Mouse (Mus musculus) heart, adult 2 months (tissue): ENCODE data around the gene Rtn1. TPM values are rescaled to one million over a fixed set of nuclear protein-coding genes. Genes with fewer than 3 reads are reported as not detected.

Source experiments
- DNase-seq, 2 experiments: peaks; one replicate each; pipeline ENCODE4 v3.0.0; 2021
- H3K27ac ChIP-seq: fragments of 200-600 bp; 2 replicates; pipeline ENCODE4 v1.8.1; 2022
- H3K27me3 ChIP-seq: fragments of 200-500 bp; 2 replicates; pipeline ENCODE4 v1.6.1; 2012; ENCODE audit warnings: mild to moderate bottlenecking, low read length, inconsistent platforms, mixed read lengths; ENCODE audit not compliant: control insufficient read depth, insufficient read depth
- H3K36me3 ChIP-seq: fragments of 200-500 bp; 2 replicates; pipeline ENCODE4 v1.6.1; 2012; ENCODE audit warnings: low read length, inconsistent platforms; ENCODE audit not compliant: control insufficient read depth, insufficient read depth
- H3K4me1 ChIP-seq: fragments of 200-500 bp; 2 replicates; pipeline ENCODE4 v1.6.1; 2011; ENCODE audit warnings: low read length; ENCODE audit not compliant: control insufficient read depth, insufficient read depth
- H3K4me3 ChIP-seq: fragments of 200-600 bp; 2 replicates; pipeline ENCODE4 v1.8.1; 2022
- H3K79me2 ChIP-seq: fragments of 200-500 bp; replicated peaks from 2 replicates; pipeline ENCODE4 v1.6.1; 2012; ENCODE audit warnings: mild to moderate bottlenecking, inconsistent platforms, low read length, moderate library complexity, mixed read lengths; ENCODE audit not compliant: control insufficient read depth, insufficient read depth
- H3K9ac ChIP-seq: fragments of 200-500 bp; 2 replicates; pipeline ENCODE4 v1.6.1; 2012; ENCODE audit warnings: low read depth, mild to moderate bottlenecking, control low read depth, inconsistent platforms, low read length, mixed read lengths
- CTCF ChIP-seq: fragments of 200-600 bp; IDR thresholded peaks from 2 replicates; pipeline ENCODE4 v1.8.1; 2022; ENCODE audit warnings: antibody characterized with exemption, mild to moderate bottlenecking, moderate library complexity
- EP300 ChIP-seq: fragments of 200-500 bp; IDR thresholded peaks from 2 replicates; pipeline ENCODE4 v1.6.1; 2011; ENCODE audit warnings: low read depth, low read length, control low read depth; ENCODE audit not compliant: insufficient read depth
- POLR2A ChIP-seq: fragments of 200-500 bp; IDR thresholded peaks from 2 replicates; pipeline ENCODE4 v1.6.1; 2011; ENCODE audit warnings: mild to moderate bottlenecking, low read depth, low read length, control low read depth; ENCODE audit not compliant: insufficient read depth
- whole genome bisulfite sequencing: fragments of 180-500 bp; shearing (Covaris S2); methylation state at CpG from one replicate; pipeline ENCODE4 v1.1.7; 2018; 5-methylcytosine and 5-hydroxymethylcytosine counted together
- intact Hi-C: fragments of 180-260 bp; cut with DNase I; formaldehyde crosslinking; loops from one replicate; pipeline ENCODE4 v1.15.1; 2025
- polyA plus RNA-seq: library from polyadenylated mRNA; depleted of rRNA; stranded (reverse); fragments of >200 nt; gene quantifications from 2 replicates; pipeline ENCODE4 v1.2.3, GENCODE M21; 2012; rRNA removed
- total RNA-seq, 2 experiments: library from RNA; stranded (reverse); gene quantifications; 2 replicates each; pipeline ENCODE4 v1.2.3; 2021

The Rtn1 gene
- total and polyA plus RNA-seq, 3 experiments, result 2.9 to 3.8 (median 3.5) TPM

DNA sequence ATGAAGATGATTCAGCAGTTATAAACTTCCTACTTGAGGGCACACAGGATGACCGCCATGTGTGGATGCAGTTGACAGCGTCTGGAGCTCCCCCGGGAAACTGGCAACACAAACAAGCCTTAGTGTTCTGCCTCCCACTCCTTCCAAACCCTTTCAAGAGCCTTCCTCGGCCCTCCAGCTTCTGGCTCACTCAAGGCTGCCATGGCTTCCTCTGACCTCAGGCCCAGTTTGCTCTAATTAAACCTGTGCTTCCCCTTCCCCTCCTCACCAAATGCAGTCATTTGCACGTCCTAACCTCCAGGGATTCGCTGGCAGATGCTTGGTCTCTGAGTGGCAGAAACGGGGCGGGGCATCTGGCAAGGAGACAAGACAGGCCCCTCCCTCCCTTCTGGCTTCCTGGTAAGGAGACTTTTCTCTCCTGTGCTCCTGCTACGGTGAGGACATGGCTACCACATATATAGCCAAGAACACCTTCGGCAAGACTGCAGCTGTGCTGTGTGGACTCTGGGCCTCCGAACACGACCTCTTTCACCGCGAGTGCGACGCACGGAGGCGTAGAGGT is 210.8 kb downstream of the Rtn1 start:
- peak overlapping the region; percentile 10; the same call in 1 of the 2 replicates for H3K9ac ChIP-seq
- intact Hi-C loops, result no loop called here
- no peaks in the 10 kb centered on the region for H3K79me2 ChIP-seq
- H3K4me3 ChIP-seq, result no peak overlapping the region
- TF ChIP-seq EP300, result no peak
- no peak for TF ChIP-seq POLR2A
- H3K27ac ChIP-seq, result peak overlapping the region; percentile 52
- 42% methylated on average over 18 of the region's 18 CpGs for WGBS
- peak; percentile 38 to 46 for DNase-seq
- peaks cover 3% of the 10 kb centered on the region; the same call in 1 of the 2 replicates for H3K4me1 ChIP-seq
- no peaks in the 10 kb centered on the region for H3K36me3 ChIP-seq
- no peaks in the 10 kb centered on the region for H3K27me3 ChIP-seq

- no peak overlapping the region for H3K4me3 ChIP-seq
- DNase-seq, result no peak
- intact Hi-C loops, result no loop called here
These were observed 211.4 kb downstream of the Rtn1 start for GRCm38 (mm10) chr12:72197434-72197833.

DNA sequence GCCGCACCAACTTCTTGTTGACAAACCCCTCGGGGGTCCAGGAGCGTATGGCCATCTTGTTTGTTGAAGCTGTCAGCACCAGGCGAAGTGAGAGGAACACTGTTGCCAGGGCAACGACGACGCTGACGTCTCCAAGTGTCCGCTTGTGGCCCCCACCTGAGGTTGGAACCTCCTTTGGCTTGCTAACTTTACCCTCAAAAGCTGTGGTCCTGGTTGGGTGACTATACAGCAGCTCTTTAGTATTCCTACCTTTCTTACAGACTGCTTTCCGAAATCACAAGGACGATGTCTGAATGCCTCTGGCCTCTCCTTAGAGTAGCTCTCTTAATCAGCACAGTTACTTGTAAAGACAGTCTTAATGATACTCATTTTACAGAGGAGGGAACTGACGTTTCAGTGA is 223.9 kb downstream of the Rtn1 start, which contains the start of gene Ccdc175:
Gene Ccdc175 (minus strand): TSS at position 101 of the 400 bp plus-strand sequence.
- no peaks in the 10 kb centered on the region for H3K36me3 ChIP-seq
- no peak for DNase-seq
- WGBS, result 61% methylated on average over 12 of the region's 12 CpGs
- no peak within 1 kb of the TSS for H3K27ac ChIP-seq
- H3K27me3 ChIP-seq, result no peaks in the 10 kb centered on the region
- no peaks in the 10 kb centered on the region for H3K79me2 ChIP-seq
- H3K9ac ChIP-seq, result no peak within 1 kb of the TSS
- TF ChIP-seq POLR2A (no peak), CTCF (no peak), EP300 (no peak)
- no peak within 1 kb of the TSS for H3K4me3 ChIP-seq
- intact Hi-C loops, result no loop called here
- no peaks in the 10 kb centered on the region for H3K4me1 ChIP-seq

More at GRCm38 (mm10) chr12:72197434-72197833, 211.4 kb downstream of the Rtn1 start:
- Histone ChIP-seq H3K27me3 (no peaks in the 10 kb centered on the region), H3K36me3 (no peaks in the 10 kb centered on the region), H3K79me2 (no peaks in the 10 kb centered on the region), H3K4me1 (peaks cover 3% of the 10 kb centered on the region; the same call in 1 of the 2 replicates), H3K9ac (no peak overlapping the region), H3K27ac (peak overlapping the region; percentile 52)
- 32% methylated on average over 7 of the region's 7 CpGs for WGBS
- TF ChIP-seq CTCF (no peak), EP300 (no peak), POLR2A (no peak)

- H3K4me3 ChIP-seq, result no peak overlapping the region
- WGBS, result 63% methylated on average over 4 of the region's 4 CpGs
- H3K4me1 ChIP-seq, result no peaks in the 10 kb centered on the region
- no peaks in the 10 kb centered on the region for H3K36me3 ChIP-seq
- H3K27ac ChIP-seq, result no peak overlapping the region
- H3K27me3 ChIP-seq, result no peaks in the 10 kb centered on the region
- H3K79me2 ChIP-seq, result no peaks in the 10 kb centered on the region
- H3K9ac ChIP-seq, result no peak overlapping the region
- intact Hi-C loops, result no loop called here
- no peak for TF ChIP-seq EP300
- no peak for TF ChIP-seq CTCF
- TF ChIP-seq POLR2A, result no peak
- no peak for DNase-seq
These were observed 229.3 kb downstream of the Rtn1 start for GRCm38 (mm10) chr12:72179561-72179960.

- DNase-seq, result no peak
- WGBS, result 51% methylated on average over 3 of the region's 3 CpGs
- Histone ChIP-seq H3K79me2 (no peaks in the 10 kb centered on the region), H3K36me3 (no peaks in the 10 kb centered on the region), H3K4me1 (no peaks in the 10 kb centered on the region), H3K9ac (no peak overlapping the region), H3K27ac (no peak overlapping the region), H3K4me3 (no peak overlapping the region), H3K27me3 (no peaks in the 10 kb centered on the region)
- intact Hi-C loops, result no loop called here
- TF ChIP-seq POLR2A, result no peak
- TF ChIP-seq EP300, result no peak
- TF ChIP-seq CTCF, result no peak
These were observed 230.5 kb downstream of the Rtn1 start for GRCm38 (mm10) chr12:72178322-72178721.

Other genes with a start within 250 kb of the Rtn1 start
- gene Ccdc175, start 224.0 kb downstream of the Rtn1 start, total RNA-seq, result not detected
- not detected in 2 replicates for gene Ccdc175, start 224.0 kb downstream of the Rtn1 start, polyA plus RNA-seq
- gene Lrrc9, start 32.8 kb upstream of the Rtn1 start, total RNA-seq, result under 1 TPM; 0.10 to 0.14 TPM
- gene Lrrc9, start 32.8 kb upstream of the Rtn1 start, polyA plus RNA-seq, result 0.08 and 0.12 TPM in 2 replicates
- gene Pcnx4, start 127.3 kb upstream of the Rtn1 start, total RNA-seq, result 1 to 10 TPM; 3.4 to 3.6 TPM
- gene Pcnx4, start 127.3 kb upstream of the Rtn1 start, polyA plus RNA-seq, result 2.4 and 4.2 TPM in 2 replicates
- not detected for gene Gm4756, start 240.6 kb upstream of the Rtn1 start, total RNA-seq
- gene Gm4756, start 240.6 kb upstream of the Rtn1 start, polyA plus RNA-seq, result not detected in 2 replicates